Mouse (Mus musculus) midbrain, embryonic 12.5 days (tissue): ENCODE results near the gene Gm9789. TPM values are rescaled to one million over a fixed set of nuclear protein-coding genes. Genes with fewer than 3 reads are reported as not detected.
"Not testable (repeated sequence)": the region's sequence is repeated elsewhere in the genome, so short reads cannot be mapped to it uniquely, and the experiment has no call there.

Experiments
- ATAC-seq: fragments of 200-750 bp; cut with Nextera tagmentation; 2 replicates; pipeline ENCODE4 v1.8.0; 2017; ENCODE audit warnings: low read depth, moderate TSS enrichment, moderate library complexity; ENCODE audit not compliant: low FRiP score
- H3K27ac ChIP-seq: fragments of 300-500 bp; sonication (generic); replicated peaks from 2 replicates; pipeline ENCODE4 v1.5.1; 2016; ENCODE audit warnings: mild to moderate bottlenecking
- H3K27me3 ChIP-seq: fragments of 300-500 bp; sonication (generic); 2 replicates; pipeline ENCODE4 v1.6.1; 2016; ENCODE audit warnings: mild to moderate bottlenecking
- H3K36me3 ChIP-seq: fragments of 300-500 bp; sonication (generic); 2 replicates; pipeline ENCODE4 v1.6.1; 2016
- H3K4me1 ChIP-seq: fragments of 300-500 bp; sonication (generic); 2 replicates; pipeline ENCODE4 v1.6.1; 2016
- H3K4me2 ChIP-seq: fragments of 300-500 bp; sonication (generic); replicated peaks from 2 replicates; pipeline ENCODE4 v1.6.1; 2016; ENCODE audit warnings: mild to moderate bottlenecking, moderate library complexity
- H3K4me3 ChIP-seq: fragments of 300-500 bp; sonication (generic); 2 replicates; pipeline ENCODE4 v1.5.1; 2016; ENCODE audit warnings: mild to moderate bottlenecking
- H3K9ac ChIP-seq: fragments of 300-500 bp; sonication (generic); replicated peaks from 2 replicates; pipeline ENCODE4 v1.6.1; 2016; ENCODE audit warnings: mild to moderate bottlenecking, moderate library complexity
- H3K9me3 ChIP-seq: fragments of 300-500 bp; sonication (generic); 2 replicates; pipeline ENCODE4 v1.6.1; 2016; ENCODE audit warnings: mild to moderate bottlenecking
- WGBS: fragments of 180-500 bp; shearing (Covaris S2); methylation state at CpG from one replicate; pipeline ENCODE4 v1.1.7; 2016; 5-methylcytosine and 5-hydroxymethylcytosine counted together
- polyA plus RNA-seq: library from polyadenylated mRNA; unstranded; fragments of >200 nt; fragmentation: Nextera tagmentation; extraction: Ambion mirVana; gene quantifications from 2 replicates; pipeline ENCODE4 v1.2.1, GENCODE M21; 2016

Gene Gm9789
- polyA plus RNA-seq: not detected in 2 replicates

DNA sequence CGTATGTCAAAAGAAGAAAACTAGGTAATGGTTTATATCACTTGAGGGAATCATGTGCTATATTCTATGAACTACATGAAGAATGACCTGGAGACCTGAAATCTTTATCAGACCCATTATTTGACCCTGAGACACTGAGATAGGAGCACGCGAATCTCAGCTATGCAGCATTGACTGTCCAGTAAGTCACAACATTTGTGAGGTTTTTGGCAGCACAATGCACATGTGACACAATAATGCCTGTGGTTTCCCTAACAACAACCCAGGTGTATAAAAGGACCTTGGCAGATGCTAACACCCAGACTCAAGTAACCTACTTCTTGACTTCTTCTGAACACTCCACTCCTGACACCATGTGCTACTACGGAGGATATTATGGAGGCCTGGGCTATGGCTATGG, at the start of gene Gm9789:
Gene Gm9789, plus strand, starts transcription at position 301 of the 400 bp plus-strand sequence.
- WGBS: 85% methylated on average over 4 of the region's 4 CpGs
- Histone ChIP-seq H3K9me3 (no peaks in the 10 kb centered on the region), H3K36me3 (no peaks in the 10 kb centered on the region), H3K4me2 (no peak within 1 kb of the TSS), H3K4me3 (no peak within 1 kb of the TSS), H3K9ac (no peak within 1 kb of the TSS), H3K27me3 (no peaks in the 10 kb centered on the region), H3K4me1 (no peaks in the 10 kb centered on the region), H3K27ac (no peak within 1 kb of the TSS)
- no peak for ATAC-seq

DNA sequence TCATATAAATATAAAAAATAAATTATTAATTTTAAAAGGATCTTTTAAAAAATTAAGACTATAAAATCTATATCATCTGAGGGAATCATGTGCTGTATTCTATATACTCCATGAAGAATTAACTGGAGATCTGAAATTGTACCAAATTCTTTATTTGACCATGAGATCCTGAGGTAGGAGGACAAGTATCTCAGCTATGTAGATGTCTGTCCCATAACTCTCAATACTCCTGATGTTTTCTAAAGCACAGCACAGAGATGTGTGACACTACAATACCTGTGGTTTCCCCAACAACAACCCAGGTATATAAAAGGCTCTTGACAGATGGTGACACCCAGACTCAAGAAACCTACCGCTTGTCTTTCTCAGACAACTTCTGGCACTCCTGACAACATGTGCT, 17.2 kb upstream of the Gm9789 start, which contains the start of gene Gm6358:
Gene Gm6358, plus strand, starts transcription at position 301 of the 400 bp plus-strand sequence.
- no peak for ATAC-seq
- no peak within 1 kb of the TSS for H3K4me2 ChIP-seq
- 95% methylated on average over 1 of the region's 1 CpGs for WGBS

DNA sequence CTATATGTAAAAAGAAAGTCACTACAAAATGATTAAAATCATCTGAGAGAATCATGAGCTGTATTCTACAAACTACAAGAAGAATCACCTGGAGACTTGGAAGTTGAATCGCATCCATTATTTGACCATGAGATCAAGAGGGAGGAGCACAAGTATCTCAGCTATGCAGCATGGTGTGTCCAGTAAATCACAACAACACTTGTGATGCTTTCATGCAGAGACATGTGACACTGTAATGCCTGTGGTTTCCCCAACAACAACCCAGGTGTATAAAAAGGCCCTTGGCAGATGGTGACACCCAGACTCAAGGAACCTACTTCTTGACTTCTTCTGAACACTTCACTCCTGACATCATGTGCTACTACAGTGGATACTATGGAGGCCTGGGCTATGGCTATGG, 7.0 kb upstream of the Gm9789 start, which contains the start of gene Gm10061:
Gene Gm10061, plus strand, starts transcription at position 301 of the 400 bp plus-strand sequence.
- Histone ChIP-seq H3K4me1 (no peaks in the 10 kb centered on the region), H3K9me3 (no peaks in the 10 kb centered on the region; the same call in 1 of the 2 replicates), H3K4me2 (no peak within 1 kb of the TSS), H3K9ac (no peak within 1 kb of the TSS), H3K27me3 (no peaks in the 10 kb centered on the region), H3K36me3 (no peaks in the 10 kb centered on the region), H3K27ac (no peak within 1 kb of the TSS), H3K4me3 (no peak within 1 kb of the TSS)
- ATAC-seq: no peak
- 89% methylated on average over 1 of the region's 1 CpGs for WGBS

More for the DNA sequence above, 17.2 kb upstream of the Gm9789 start, which contains the start of gene Gm6358:
- Histone ChIP-seq H3K4me3 (no peak within 1 kb of the TSS), H3K27me3 (no peaks in the 10 kb centered on the region), H3K4me1 (no peaks in the 10 kb centered on the region), H3K9me3 (no peaks in the 10 kb centered on the region), H3K36me3 (no peaks in the 10 kb centered on the region), H3K9ac (no peak within 1 kb of the TSS), H3K27ac (no peak within 1 kb of the TSS)

DNA sequence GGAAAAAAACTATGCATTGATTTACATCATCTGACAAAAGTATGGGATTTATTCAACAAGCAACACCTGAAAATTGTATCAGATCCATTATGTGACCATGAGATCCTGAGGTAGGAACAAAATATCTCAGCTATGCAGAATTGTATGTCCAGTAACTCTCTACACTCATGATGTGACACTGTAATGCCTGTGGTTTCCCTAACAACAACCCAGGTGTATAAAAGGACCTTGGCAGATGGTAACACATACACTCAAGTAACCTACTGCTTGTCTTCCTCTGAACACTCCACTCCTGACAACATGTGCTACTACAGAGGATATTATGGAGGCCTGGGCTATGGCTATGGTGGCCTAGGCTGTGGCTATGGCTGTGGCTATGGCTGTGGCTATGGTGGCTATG, 11.4 kb downstream of the Gm9789 start, which contains the start of gene Gm7735:
Gene Gm7735, plus strand, starts transcription at position 301 of the 400 bp plus-strand sequence.
- not testable (repeated sequence) for ATAC-seq, H3K9ac ChIP-seq

DNA sequence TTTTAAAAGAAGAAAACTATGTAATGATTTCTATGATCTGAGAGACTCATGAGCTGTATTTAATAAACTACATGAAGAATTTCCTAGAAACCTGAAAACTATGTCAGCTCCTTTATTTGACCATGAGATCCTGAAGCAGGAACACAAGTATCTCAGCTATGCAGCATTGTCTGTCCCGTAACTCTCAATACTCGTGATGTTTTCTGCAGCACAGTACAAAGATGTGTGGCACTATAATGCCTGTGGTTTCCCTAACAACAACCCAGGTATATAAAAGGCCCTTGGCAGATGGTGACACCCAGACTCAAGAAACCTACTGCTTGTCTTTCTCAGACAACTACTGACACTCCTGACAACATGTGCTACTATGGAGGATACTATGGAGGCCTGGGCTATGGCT, 16.7 kb downstream of the Gm9789 start, which contains the start of gene 1110057P08Rik:
Gene 1110057P08Rik, plus strand, starts transcription at position 301 of the 400 bp plus-strand sequence.
- H3K4me1 ChIP-seq: no peaks in the 10 kb centered on the region
- WGBS: 84% methylated on average over 2 of the region's 2 CpGs
- no peak for ATAC-seq

More for the DNA sequence above, 11.4 kb downstream of the Gm9789 start, which contains the start of gene Gm7735:
- H3K4me2 ChIP-seq, H3K27me3 ChIP-seq, H3K4me1 ChIP-seq, H3K4me3 ChIP-seq, H3K27ac ChIP-seq, H3K36me3 ChIP-seq, H3K9me3 ChIP-seq: not testable (repeated sequence)

DNA sequence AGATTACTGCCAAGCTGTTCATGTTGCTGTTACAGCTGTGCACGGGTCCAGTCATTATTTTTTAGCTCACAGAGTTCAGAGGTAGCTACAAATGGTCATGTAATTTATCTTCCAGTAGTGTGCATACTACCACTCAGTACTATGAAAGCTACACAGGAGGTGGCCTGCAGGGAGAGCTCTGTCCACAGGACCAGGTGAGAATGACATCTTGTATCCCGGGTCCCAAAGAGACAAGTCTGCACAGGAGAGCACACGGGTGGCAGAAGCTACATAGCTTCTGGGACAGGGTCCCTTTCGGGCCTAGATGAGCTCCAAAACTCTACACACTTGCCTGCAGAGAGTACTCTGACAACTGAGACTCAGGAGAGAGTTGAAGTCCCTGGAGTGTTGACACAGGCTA, 30.9 kb downstream of the Gm9789 start:
- Histone ChIP-seq H3K4me3 (no peak overlapping the region), H3K4me1 (no peaks in the 10 kb centered on the region), H3K27ac (no peak overlapping the region), H3K9ac (no peak overlapping the region), H3K36me3 (no peaks in the 10 kb centered on the region), H3K9me3 (no peaks in the 10 kb centered on the region), H3K4me2 (no peak overlapping the region), H3K27me3 (no peaks in the 10 kb centered on the region)
- no peak for ATAC-seq
- 86% methylated on average over 4 of the region's 4 CpGs for WGBS

More for the DNA sequence above, 16.7 kb downstream of the Gm9789 start, which contains the start of gene 1110057P08Rik:
- Histone ChIP-seq H3K9ac (no peak within 1 kb of the TSS), H3K27me3 (no peaks in the 10 kb centered on the region), H3K27ac (no peak within 1 kb of the TSS), H3K36me3 (no peaks in the 10 kb centered on the region), H3K4me3 (no peak within 1 kb of the TSS), H3K4me2 (no peak within 1 kb of the TSS), H3K9me3 (no peaks in the 10 kb centered on the region)

DNA sequence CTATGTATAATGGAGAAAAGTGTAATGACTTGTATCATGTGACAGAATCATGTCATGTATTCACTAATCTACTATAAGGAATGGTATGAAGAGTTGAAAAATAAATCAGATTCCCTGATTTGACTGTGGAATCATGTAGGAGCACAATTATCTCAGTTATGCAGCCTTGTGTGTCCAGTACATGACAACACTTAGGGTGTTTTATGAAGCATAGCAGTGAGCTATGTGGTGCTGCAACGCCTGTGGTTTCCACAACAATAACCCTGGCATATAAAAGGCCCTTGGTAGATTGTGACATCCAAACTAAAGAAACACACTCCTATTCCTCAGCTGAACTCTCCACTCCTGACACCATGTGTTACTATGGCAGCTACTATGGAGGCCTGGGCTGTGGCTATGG, 47.8 kb downstream of the Gm9789 start, which contains the start of gene Krtap20-2:
Gene Krtap20-2, plus strand, starts transcription at position 301 of the 400 bp plus-strand sequence.
- Histone ChIP-seq H3K4me1 (no peaks in the 10 kb centered on the region), H3K27me3 (no peaks in the 10 kb centered on the region), H3K9me3 (no peaks in the 10 kb centered on the region), H3K4me3 (no peak within 1 kb of the TSS), H3K4me2 (no peak within 1 kb of the TSS), H3K27ac (no peak within 1 kb of the TSS), H3K9ac (no peak within 1 kb of the TSS), H3K36me3 (no peaks in the 10 kb centered on the region)
- no peak for ATAC-seq
- WGBS: 81% methylated on average over 1 of the region's 1 CpGs

Other genes with a start within 250 kb of the Gm9789 start
- not detected in 2 replicates for gene Krtap19-9b, start 225.7 kb upstream of the Gm9789 start, polyA plus RNA-seq
- gene Krtap16-3, start 195.1 kb upstream of the Gm9789 start, polyA plus RNA-seq: not detected in 2 replicates
- gene Krtap22-2, start 147.2 kb upstream of the Gm9789 start, polyA plus RNA-seq: not detected in 2 replicates
- gene Gm10229, start 142.7 kb upstream of the Gm9789 start, polyA plus RNA-seq: not detected in 2 replicates
- gene Krtap6-1, start 126.3 kb upstream of the Gm9789 start, polyA plus RNA-seq: not detected in 2 replicates
- not detected in 2 replicates for gene Gm10228, start 116.5 kb upstream of the Gm9789 start, polyA plus RNA-seq
- not detected in 2 replicates for gene Krtap6-5, start 110.1 kb upstream of the Gm9789 start, polyA plus RNA-seq
- not detected in 2 replicates for gene 1110025L11Rik, start 94.0 kb upstream of the Gm9789 start, polyA plus RNA-seq
- not detected in 2 replicates for gene Krtap6-3, start 73.9 kb upstream of the Gm9789 start, polyA plus RNA-seq
- gene Gm6358, start 17.1 kb upstream of the Gm9789 start, polyA plus RNA-seq: not detected in 2 replicates
- not detected in 2 replicates for gene Gm10061, start 6.9 kb upstream of the Gm9789 start, polyA plus RNA-seq
- not detected in 2 replicates for gene Gm7735, start 11.5 kb downstream of the Gm9789 start, polyA plus RNA-seq
- gene 1110057P08Rik, start 16.8 kb downstream of the Gm9789 start, polyA plus RNA-seq: not detected in 2 replicates
- not detected in 2 replicates for gene Krtap20-2, start 47.9 kb downstream of the Gm9789 start, polyA plus RNA-seq
- gene Krtap21-1, start 245.9 kb downstream of the Gm9789 start, polyA plus RNA-seq: not detected in 2 replicates